Mouse (Mus musculus): ENCODE results near the gene Plk5. TPM values are rescaled to one million over a fixed set of nuclear protein-coding genes. Genes with fewer than 3 reads are reported as not detected.
A peak's percentile ranks its signal among the peaks of the same experiment; 100 is the strongest.
"Not testable (repeated sequence)": the region's sequence is repeated elsewhere in the genome, so short reads cannot be mapped to it uniquely, and the experiment has no call there.

Gene Plk5
- total and polyA plus RNA-seq, 2 experiments, result 1.4 to 6.6 TPM

GRCm38 (mm10) chr10:80342749-80343424 is 13.4 kb upstream of the Plk5 start:
- H3K79me2 ChIP-seq (ENCODE audit: control insufficient read depth, insufficient read depth, low read length), result no peaks in the 10 kb centered on the region
- 1% methylated on average over 31 of the region's 33 CpGs for WGBS
- peaks cover 13% of the 10 kb centered on the region for H3K4me1 ChIP-seq (ENCODE audit: control insufficient read depth, insufficient read depth, low read length)
- peak overlapping the region; percentile 56 for H3K9ac ChIP-seq (ENCODE audit: low read depth, low read length)
- no peaks in the 10 kb centered on the region; the same call in 1 of the 2 replicates for H3K27me3 ChIP-seq (ENCODE audit: control insufficient read depth, insufficient read depth, low read length)
- no peak overlapping the region for H3K27ac ChIP-seq (replicated peaks; ENCODE audit: insufficient read depth, low read depth, low read length)
- TF ChIP-seq CTCF (IDR thresholded peaks at IDR 0.05; ENCODE audit: low read depth, low read length), result no peak
- no peak for TF ChIP-seq POLR2A (IDR thresholded peaks at IDR 0.05; ENCODE audit: extremely low read depth, insufficient read depth, low read length)
- no peaks in the 10 kb centered on the region for H3K36me3 ChIP-seq (ENCODE audit: control insufficient read depth, insufficient read depth, low read length)
- peak overlapping the region; percentile 46; the same call in 1 of the 2 replicates for H3K4me3 ChIP-seq (ENCODE audit: insufficient read depth, low read depth, low read length)
- DNase-seq (ENCODE audit: extremely low read depth, low read depth, low spot score), result peak; percentile 64

- H3K4me1 ChIP-seq (ENCODE audit: control insufficient read depth, insufficient read depth, low read length), result peaks cover 16% of the 10 kb centered on the region
- H3K79me2 ChIP-seq (ENCODE audit: control insufficient read depth, insufficient read depth, low read length), result no peaks in the 10 kb centered on the region
- 48% methylated on average over 13 of the region's 13 CpGs for WGBS
- TF ChIP-seq CTCF (IDR thresholded peaks at IDR 0.05; ENCODE audit: low read depth, low read length) (no peak), POLR2A (IDR thresholded peaks at IDR 0.05; ENCODE audit: extremely low read depth, insufficient read depth, low read length) (no peak)
- no peak overlapping the region for H3K4me3 ChIP-seq (ENCODE audit: insufficient read depth, low read depth, low read length)
- H3K27me3 ChIP-seq (ENCODE audit: control insufficient read depth, insufficient read depth, low read length), result no peaks in the 10 kb centered on the region; the same call in 1 of the 2 replicates
- DNase-seq (ENCODE audit: extremely low read depth, low read depth, low spot score), result no peak
- no peak overlapping the region for H3K9ac ChIP-seq (ENCODE audit: low read depth, low read length)
- H3K36me3 ChIP-seq (ENCODE audit: control insufficient read depth, insufficient read depth, low read length), result no peaks in the 10 kb centered on the region
- no peak overlapping the region for H3K27ac ChIP-seq (replicated peaks; ENCODE audit: insufficient read depth, low read depth, low read length)
These were observed 12.8 kb upstream of the Plk5 start for GRCm38 (mm10) chr10:80343425-80343895.

- no peak for TF ChIP-seq CTCF (IDR thresholded peaks at IDR 0.05; ENCODE audit: low read depth, low read length)
- TF ChIP-seq POLR2A (IDR thresholded peaks at IDR 0.05; ENCODE audit: extremely low read depth, insufficient read depth, low read length), result no peak
- Histone ChIP-seq H3K4me1 (ENCODE audit: control insufficient read depth, insufficient read depth, low read length) (peaks cover 16% of the 10 kb centered on the region), H3K27me3 (ENCODE audit: control insufficient read depth, insufficient read depth, low read length) (no peaks in the 10 kb centered on the region; the same call in 1 of the 2 replicates), H3K4me3 (ENCODE audit: insufficient read depth, low read depth, low read length) (no peak overlapping the region), H3K9ac (ENCODE audit: low read depth, low read length) (no peak overlapping the region), H3K36me3 (ENCODE audit: control insufficient read depth, insufficient read depth, low read length) (no peaks in the 10 kb centered on the region), H3K27ac (replicated peaks; ENCODE audit: insufficient read depth, low read depth, low read length) (no peak overlapping the region), H3K79me2 (ENCODE audit: control insufficient read depth, insufficient read depth, low read length) (no peaks in the 10 kb centered on the region)
- no peak for DNase-seq (ENCODE audit: extremely low read depth, low read depth, low spot score)
- 21% methylated on average over 9 of the region's 9 CpGs for WGBS
These were observed 12.1 kb upstream of the Plk5 start for GRCm38 (mm10) chr10:80344131-80344661.

- no peaks in the 10 kb centered on the region for H3K79me2 ChIP-seq (ENCODE audit: control insufficient read depth, insufficient read depth, low read length)
- H3K36me3 ChIP-seq (ENCODE audit: control insufficient read depth, insufficient read depth, low read length), result no peaks in the 10 kb centered on the region
- peaks cover 16% of the 10 kb centered on the region for H3K4me1 ChIP-seq (ENCODE audit: control insufficient read depth, insufficient read depth, low read length)
- H3K27ac ChIP-seq (replicated peaks; ENCODE audit: insufficient read depth, low read depth, low read length), result no peak overlapping the region
- no peak overlapping the region for H3K4me3 ChIP-seq (ENCODE audit: insufficient read depth, low read depth, low read length)
- no peak overlapping the region for H3K9ac ChIP-seq (ENCODE audit: low read depth, low read length)
- no peaks in the 10 kb centered on the region; the same call in 1 of the 2 replicates for H3K27me3 ChIP-seq (ENCODE audit: control insufficient read depth, insufficient read depth, low read length)
- DNase-seq (ENCODE audit: extremely low read depth, low read depth, low spot score), result no peak
- 23% methylated on average over 16 of the region's 16 CpGs for WGBS
- TF ChIP-seq CTCF (IDR thresholded peaks at IDR 0.05; ENCODE audit: low read depth, low read length) (no peak), POLR2A (IDR thresholded peaks at IDR 0.05; ENCODE audit: extremely low read depth, insufficient read depth, low read length) (no peak)
These were observed 11.1 kb upstream of the Plk5 start for GRCm38 (mm10) chr10:80345122-80345521.

DNA sequence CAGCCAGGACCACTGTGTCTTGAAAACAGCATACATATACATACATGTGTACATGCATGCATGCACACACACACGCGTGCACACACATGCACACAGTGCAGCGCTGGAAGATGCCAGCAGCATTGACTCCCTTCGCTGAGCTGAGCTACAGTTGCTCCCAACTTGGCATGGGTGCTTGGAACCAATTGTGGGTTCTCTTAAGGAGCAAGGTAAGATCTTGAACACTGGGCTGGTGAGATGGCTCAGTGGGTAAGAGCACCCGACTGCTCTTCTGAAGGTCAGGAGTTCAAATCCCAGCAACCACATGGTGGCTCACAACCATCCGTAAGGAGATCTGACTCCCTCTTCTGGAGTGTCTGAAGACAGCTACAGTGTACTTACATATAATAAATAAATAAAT is 10.3 kb upstream of the Plk5 start:
- DNase-seq (ENCODE audit: extremely low read depth, low read depth, low spot score); H3K36me3 ChIP-seq (ENCODE audit: control insufficient read depth, insufficient read depth, low read length); H3K27me3 ChIP-seq (ENCODE audit: control insufficient read depth, insufficient read depth, low read length); H3K79me2 ChIP-seq (ENCODE audit: control insufficient read depth, insufficient read depth, low read length); H3K9ac ChIP-seq (ENCODE audit: low read depth, low read length); H3K4me3 ChIP-seq (ENCODE audit: insufficient read depth, low read depth, low read length); H3K27ac ChIP-seq (replicated peaks; ENCODE audit: insufficient read depth, low read depth, low read length): not testable (repeated sequence)
- 86% methylated on average over 6 of the region's 6 CpGs for WGBS
- peaks cover 20% of the 10 kb centered on the region for H3K4me1 ChIP-seq (ENCODE audit: control insufficient read depth, insufficient read depth, low read length)

DNA sequence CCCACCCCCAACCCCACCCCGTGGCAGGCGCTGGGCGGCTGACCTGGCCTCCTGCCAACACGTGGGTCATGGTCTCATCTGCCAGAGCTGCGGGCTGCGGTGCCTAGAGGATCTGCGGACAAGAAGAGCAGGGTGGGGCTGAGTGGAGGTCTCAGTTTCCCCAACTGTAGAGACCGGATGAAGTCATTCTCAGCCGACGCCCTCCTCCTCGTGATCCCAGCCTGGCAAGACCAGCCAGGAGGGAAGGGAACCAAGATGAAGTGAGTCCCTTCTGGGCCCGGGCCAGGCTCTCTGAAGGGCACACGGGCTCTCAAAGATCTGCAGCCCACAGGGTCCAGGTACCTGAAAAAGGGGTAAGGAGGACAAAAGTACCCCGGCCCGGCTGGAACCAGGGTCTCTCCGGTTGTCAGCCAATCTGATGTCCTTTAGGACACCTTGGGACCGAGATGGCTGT is 8.7 kb upstream of the Plk5 start:
- 10% methylated on average over 17 of the region's 17 CpGs for WGBS
- no peaks in the 10 kb centered on the region; the same call in 1 of the 2 replicates for H3K27me3 ChIP-seq (ENCODE audit: control insufficient read depth, insufficient read depth, low read length)
- H3K27ac ChIP-seq (replicated peaks; ENCODE audit: insufficient read depth, low read depth, low read length), result no peak overlapping the region
- DNase-seq (ENCODE audit: extremely low read depth, low read depth, low spot score), result no peak
- H3K4me3 ChIP-seq (ENCODE audit: insufficient read depth, low read depth, low read length), result 0 out of 2 replicates have a peak overlapping the region, but pooled peaks have one; percentile 54
- no peak overlapping the region for H3K9ac ChIP-seq (ENCODE audit: low read depth, low read length)
- H3K4me1 ChIP-seq (ENCODE audit: control insufficient read depth, insufficient read depth, low read length), result peaks cover 21% of the 10 kb centered on the region
- no peaks in the 10 kb centered on the region for H3K36me3 ChIP-seq (ENCODE audit: control insufficient read depth, insufficient read depth, low read length)
- H3K79me2 ChIP-seq (ENCODE audit: control insufficient read depth, insufficient read depth, low read length), result no peaks in the 10 kb centered on the region
- no peak for TF ChIP-seq CTCF (IDR thresholded peaks at IDR 0.05; ENCODE audit: low read depth, low read length)
- no peak for TF ChIP-seq POLR2A (IDR thresholded peaks at IDR 0.05; ENCODE audit: extremely low read depth, insufficient read depth, low read length)
